Mouse (Mus musculus): Measurements from ENCODE around the gene Miga1. TPM values are rescaled to one million over a fixed set of nuclear protein-coding genes. Genes with fewer than 3 reads are reported as not detected.
"Not testable (repeated sequence)": the region's sequence is repeated elsewhere in the genome, so short reads cannot be mapped to it uniquely, and the experiment has no call there.

Miga1 gene
- total and polyA plus RNA-seq, 2 experiments from 2014 or later, result 18.7 to 28.2 TPM

DNA sequence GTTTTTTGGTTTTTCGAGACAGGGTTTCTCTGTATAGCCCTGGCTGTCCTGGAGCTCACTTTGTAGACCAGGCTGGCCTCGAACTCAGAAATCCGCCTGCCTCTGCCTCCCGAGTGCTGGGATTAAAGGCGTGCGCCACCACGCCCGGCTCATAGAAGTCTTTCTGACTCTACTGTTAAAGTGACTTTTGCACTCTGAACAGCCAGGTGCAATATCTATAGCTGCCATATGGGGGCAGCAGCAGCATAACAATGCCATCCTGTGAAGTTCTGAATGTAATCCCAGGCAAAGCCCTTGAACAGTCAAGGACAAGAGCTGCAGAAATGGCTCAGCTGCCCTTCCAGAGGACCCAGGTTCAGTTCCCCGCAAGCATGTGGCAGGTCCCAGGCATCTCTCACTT, 80.8 kb downstream of the Miga1 start:
- not testable (repeated sequence) for H3K27ac ChIP-seq (ENCODE audit: low read depth, low read length); ATAC-seq (ENCODE audit: low FRiP score); H3K4me3 ChIP-seq (ENCODE audit: low read depth, low read length); H3K27me3 ChIP-seq (ENCODE audit: insufficient read depth, low read length); H3K4me2 ChIP-seq (ENCODE audit: low read depth, low read length, poor library complexity, severe bottlenecking); H3K4me1 ChIP-seq (ENCODE audit: insufficient read depth, low read length); H3K9ac ChIP-seq (replicated peaks; ENCODE audit: low read length, poor library complexity, severe bottlenecking); H3K9me3 ChIP-seq (ENCODE audit: low read length); H3K36me3 ChIP-seq (ENCODE audit: insufficient read depth, low read length)
- 43% methylated on average over 6 of the region's 9 CpGs for WGBS
- peak; percentile 80 for TF ChIP-seq CTCF (IDR thresholded peaks at IDR 0.05)
- peak; percentile 82 for DNase-seq (ENCODE audit: low spot score)

DNA sequence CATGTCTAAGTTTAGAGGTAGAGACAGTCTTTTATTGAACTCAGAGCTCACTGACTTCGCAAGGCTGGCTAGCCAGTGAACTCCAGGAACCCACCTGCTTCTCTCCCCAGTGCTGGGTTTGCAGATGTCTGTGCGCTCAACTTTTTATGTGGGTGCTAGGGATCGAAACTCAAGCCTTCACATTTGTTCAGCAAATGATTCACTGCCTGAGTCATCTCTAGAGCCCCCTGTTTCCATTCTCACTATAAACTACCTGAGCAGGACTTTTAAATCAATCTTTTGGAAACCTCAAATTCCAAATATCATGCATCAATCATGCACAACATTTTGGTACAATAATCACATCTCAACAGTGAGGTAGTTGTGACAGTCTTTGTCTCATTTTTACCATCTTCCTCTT, 82.7 kb downstream of the Miga1 start:
- TF ChIP-seq CTCF (IDR thresholded peaks at IDR 0.05), result no peak
- Histone ChIP-seq H3K4me3 (ENCODE audit: low read depth, low read length) (no peak overlapping the region), H3K4me1 (ENCODE audit: insufficient read depth, low read length) (no peaks in the 10 kb centered on the region), H3K36me3 (ENCODE audit: insufficient read depth, low read length) (no peaks in the 10 kb centered on the region), H3K4me2 (ENCODE audit: low read depth, low read length, poor library complexity, severe bottlenecking) (no peak overlapping the region), H3K27ac (ENCODE audit: low read depth, low read length) (no peak overlapping the region), H3K27me3 (ENCODE audit: insufficient read depth, low read length) (no peaks in the 10 kb centered on the region), H3K9ac (replicated peaks; ENCODE audit: low read length, poor library complexity, severe bottlenecking) (no peak overlapping the region), H3K9me3 (ENCODE audit: low read length) (no peaks in the 10 kb centered on the region)
- ATAC-seq (ENCODE audit: low FRiP score), result no peak
- 90% methylated on average over 3 of the region's 3 CpGs for whole genome bisulfite sequencing
- DNase-seq (ENCODE audit: low spot score), result no peak

DNA sequence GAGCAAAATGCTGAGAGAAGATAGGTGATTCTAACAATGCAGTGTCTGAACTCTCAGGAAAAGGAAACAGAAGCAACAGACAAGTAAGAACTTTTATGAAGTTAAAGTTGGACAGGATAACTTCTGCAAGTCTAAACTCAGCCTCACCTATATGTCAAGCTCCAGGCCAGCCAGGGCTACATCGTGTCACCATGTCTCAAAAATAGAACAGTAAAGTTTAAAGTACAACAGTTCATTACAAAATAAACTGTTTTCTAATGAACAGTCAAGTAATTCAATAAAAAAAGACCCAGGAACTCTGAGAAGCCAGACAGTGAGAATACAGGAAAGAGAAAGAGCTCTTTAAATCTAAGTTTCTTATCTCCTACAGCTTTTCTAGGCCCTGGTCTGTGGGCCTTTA, 89.7 kb downstream of the Miga1 start:
- H3K27ac ChIP-seq (ENCODE audit: low read depth, low read length), result no peak overlapping the region
- H3K9ac ChIP-seq (replicated peaks; ENCODE audit: low read length, poor library complexity, severe bottlenecking), result no peak overlapping the region
- no peaks in the 10 kb centered on the region for H3K4me1 ChIP-seq (ENCODE audit: insufficient read depth, low read length)
- 89% methylated on average over 1 of the region's 1 CpGs for WGBS
- DNase-seq (ENCODE audit: low spot score) (no peak), ATAC-seq (ENCODE audit: low FRiP score) (no peak)
- no peak for TF ChIP-seq CTCF (IDR thresholded peaks at IDR 0.05)
- no peak overlapping the region for H3K4me3 ChIP-seq (ENCODE audit: low read depth, low read length)
- H3K9me3 ChIP-seq (ENCODE audit: low read length), result no peaks in the 10 kb centered on the region
- H3K36me3 ChIP-seq (ENCODE audit: insufficient read depth, low read length), result no peaks in the 10 kb centered on the region
- no peak overlapping the region for H3K4me2 ChIP-seq (ENCODE audit: low read depth, low read length, poor library complexity, severe bottlenecking)
- no peaks in the 10 kb centered on the region for H3K27me3 ChIP-seq (ENCODE audit: insufficient read depth, low read length)

DNA sequence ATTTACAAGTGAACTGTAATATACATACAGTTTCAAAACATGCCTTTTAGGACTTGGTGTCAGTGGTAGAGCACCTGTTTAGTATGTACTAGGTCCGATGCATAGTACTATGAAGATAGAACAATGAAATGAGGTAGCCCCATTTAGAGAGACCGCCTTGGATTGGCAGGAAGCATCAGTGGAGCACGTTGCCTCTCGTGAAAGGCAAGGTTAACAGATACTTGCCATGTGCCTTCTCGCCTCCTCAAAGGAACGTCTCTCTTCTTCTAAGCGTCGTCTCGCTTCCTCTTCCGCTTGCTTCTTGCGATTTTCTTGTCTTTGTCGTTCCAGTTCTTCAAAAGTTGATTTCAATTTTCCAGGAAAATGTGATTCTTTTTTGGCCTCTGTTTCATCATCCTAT, 92.5 kb downstream of the Miga1 start:
- Histone ChIP-seq H3K4me3 (ENCODE audit: low read depth, low read length) (no peak overlapping the region), H3K9me3 (ENCODE audit: low read length) (no peaks in the 10 kb centered on the region), H3K36me3 (ENCODE audit: insufficient read depth, low read length) (no peaks in the 10 kb centered on the region), H3K4me2 (ENCODE audit: low read depth, low read length, poor library complexity, severe bottlenecking) (no peak overlapping the region), H3K27ac (ENCODE audit: low read depth, low read length) (no peak overlapping the region), H3K4me1 (ENCODE audit: insufficient read depth, low read length) (no peaks in the 10 kb centered on the region), H3K9ac (replicated peaks; ENCODE audit: low read length, poor library complexity, severe bottlenecking) (no peak overlapping the region), H3K27me3 (ENCODE audit: insufficient read depth, low read length) (no peaks in the 10 kb centered on the region)
- 91% methylated on average over 12 of the region's 12 CpGs for WGBS
- ATAC-seq (ENCODE audit: low FRiP score), result no peak
- no peak for DNase-seq (ENCODE audit: low spot score)
- TF ChIP-seq CTCF (IDR thresholded peaks at IDR 0.05), result no peak

- Histone ChIP-seq H3K27ac (ENCODE audit: low read depth, low read length) (no peak overlapping the region), H3K27me3 (ENCODE audit: insufficient read depth, low read length) (no peaks in the 10 kb centered on the region), H3K4me2 (ENCODE audit: low read depth, low read length, poor library complexity, severe bottlenecking) (no peak overlapping the region), H3K9me3 (ENCODE audit: low read length) (no peaks in the 10 kb centered on the region), H3K9ac (replicated peaks; ENCODE audit: low read length, poor library complexity, severe bottlenecking) (no peak overlapping the region), H3K4me3 (ENCODE audit: low read depth, low read length) (no peak overlapping the region), H3K4me1 (ENCODE audit: insufficient read depth, low read length) (no peaks in the 10 kb centered on the region), H3K36me3 (ENCODE audit: insufficient read depth, low read length) (no peaks in the 10 kb centered on the region)
- DNase-seq (ENCODE audit: low spot score), result no peak
- TF ChIP-seq CTCF (IDR thresholded peaks at IDR 0.05), result no peak
- WGBS, result 68% methylated on average over 5 of the region's 5 CpGs
- no peak for ATAC-seq (ENCODE audit: low FRiP score)
Measured at GRCm38 (mm10) chr3:152245273-152245910, 94.8 kb downstream of the Miga1 start.

DNA sequence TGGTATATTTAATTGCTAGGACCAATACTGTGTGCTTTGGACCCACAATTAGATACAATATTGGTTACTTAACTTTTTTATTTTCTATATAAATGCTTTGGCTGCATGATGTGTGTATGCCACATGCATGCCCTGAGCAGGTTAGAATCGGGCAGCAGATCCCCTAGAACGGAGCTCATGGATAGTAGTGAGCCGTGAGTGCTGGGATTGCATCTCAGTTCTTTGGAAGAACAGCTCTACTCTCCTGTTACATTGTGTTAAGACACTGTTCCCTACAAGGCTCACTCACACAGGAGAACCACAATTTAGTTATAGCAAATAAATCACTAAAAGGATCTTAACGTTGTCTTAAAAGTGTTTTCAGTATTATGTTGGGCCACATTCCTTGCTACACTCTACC, 96.9 kb downstream of the Miga1 start:
- Histone ChIP-seq H3K4me1 (ENCODE audit: insufficient read depth, low read length) (no peaks in the 10 kb centered on the region), H3K4me2 (ENCODE audit: low read depth, low read length, poor library complexity, severe bottlenecking) (no peak overlapping the region), H3K9ac (replicated peaks; ENCODE audit: low read length, poor library complexity, severe bottlenecking) (no peak overlapping the region), H3K36me3 (ENCODE audit: insufficient read depth, low read length) (peaks cover 4% of the 10 kb centered on the region), H3K27ac (ENCODE audit: low read depth, low read length) (no peak overlapping the region), H3K27me3 (ENCODE audit: insufficient read depth, low read length) (no peaks in the 10 kb centered on the region), H3K4me3 (ENCODE audit: low read depth, low read length) (no peak overlapping the region), H3K9me3 (ENCODE audit: low read length) (no peaks in the 10 kb centered on the region)
- DNase-seq (ENCODE audit: low spot score), result no peak
- no peak for ATAC-seq (ENCODE audit: low FRiP score)
- WGBS, result 81% methylated on average over 4 of the region's 4 CpGs
- no peak for TF ChIP-seq CTCF (IDR thresholded peaks at IDR 0.05)

All from midbrain, postnatal 0 days (tissue).